Mouse (Mus musculus) forebrain, embryonic 14.5 days (tissue): ENCODE measurements around the gene Nelfb. TPM values are rescaled to one million over a fixed set of nuclear protein-coding genes. Genes with fewer than 3 reads are reported as not detected.

ENCODE experiments used
- ATAC-seq: fragments of 200-750 bp; cut with Nextera tagmentation; 2 replicates; pipeline ENCODE4 v1.8.0; 2017; ENCODE audit warnings: mild to moderate bottlenecking, moderate library complexity
- DNase-seq: peaks from one replicate; pipeline ENCODE4 v3.0.0-alpha.2; 2015; ENCODE audit warnings: low spot score
- H3K27ac ChIP-seq: fragments of 300-500 bp; sonication (generic); 2 replicates; pipeline ENCODE4 v1.5.1; 2014; ENCODE audit warnings: low read depth, mild to moderate bottlenecking, control low read depth, low read length, moderate library complexity
- H3K27me3 ChIP-seq: fragments of 300-500 bp; sonication (generic); replicated peaks from 2 replicates; pipeline ENCODE4 v1.6.1; 2014; ENCODE audit warnings: low read length, control low read depth, mixed read lengths; ENCODE audit not compliant: control insufficient read depth, insufficient read depth
- H3K36me3 ChIP-seq: fragments of 300-500 bp; sonication (generic); 2 replicates; pipeline ENCODE4 v1.6.1; 2014; ENCODE audit warnings: low read length, control low read depth; ENCODE audit not compliant: control insufficient read depth, insufficient read depth
- H3K4me1 ChIP-seq: fragments of 300-500 bp; sonication (generic); 2 replicates; pipeline ENCODE4 v1.6.1; 2014; ENCODE audit warnings: antibody characterized with exemption, low read length, control low read depth; ENCODE audit not compliant: control insufficient read depth, insufficient read depth
- H3K4me2 ChIP-seq: fragments of 300-500 bp; sonication (generic); 2 replicates; pipeline ENCODE4 v1.6.1; 2014; ENCODE audit warnings: mild to moderate bottlenecking, control low read depth, low read length
- H3K4me3 ChIP-seq: fragments of 300-500 bp; sonication (generic); 2 replicates; pipeline ENCODE4 v1.5.1; 2014; ENCODE audit warnings: low read depth, low read length, control low read depth
- H3K9ac ChIP-seq: fragments of 300-500 bp; sonication (generic); 2 replicates; pipeline ENCODE4 v1.6.1; 2014; ENCODE audit warnings: mild to moderate bottlenecking, low read length, control low read depth, moderate library complexity
- H3K9me3 ChIP-seq: fragments of 300-500 bp; sonication (generic); replicated peaks from 2 replicates; pipeline ENCODE4 v1.6.1; 2016; ENCODE audit warnings: low read length, control low read depth, mixed read lengths; ENCODE audit not compliant: control insufficient read depth
- WGBS: fragments of 180-500 bp; shearing (Covaris S2); extraction: QIAGEN DNeasy Blood & Tissue Kit; methylation state at CpG from one replicate; pipeline ENCODE4 v1.1.7; 2014; 5-methylcytosine and 5-hydroxymethylcytosine counted together
- polyA plus RNA-seq: library from polyadenylated mRNA; unstranded; fragments of >200 nt; fragmentation: Nextera tagmentation; extraction: Ambion mirVana; gene quantifications from 2 replicates; pipeline ENCODE4 v1.2.1, GENCODE M21; 2014

The Nelfb gene
- polyA plus RNA-seq, 1 experiment from 2014 or later = 68.8 TPM

- Histone ChIP-seq H3K27me3 (no peaks in the 10 kb centered on the region), H3K27ac (no peak overlapping the region), H3K4me2 (no peak overlapping the region), H3K4me3 (no peak overlapping the region), H3K4me1 (no peaks in the 10 kb centered on the region), H3K9ac (no peak overlapping the region), H3K9me3 (no peaks in the 10 kb centered on the region), H3K36me3 (no peaks in the 10 kb centered on the region)
- no peak for ATAC-seq
- DNase-seq = no peak
- WGBS = 69% methylated on average over 4 of the region's 4 CpGs
Observed at GRCm38 (mm10) chr2:25151280-25151956, 59.9 kb downstream of the Nelfb start.

Other genes with a start within 250 kb of the Nelfb start
- 38.0 and 44.3 TPM in 2 replicates for gene Dph7, start 249.1 kb downstream of the Nelfb start, polyA plus RNA-seq
- gene Mrpl41, start 236.4 kb downstream of the Nelfb start, polyA plus RNA-seq = 178 and 193 TPM in 2 replicates
- gene Pnpla7, start 235.5 kb downstream of the Nelfb start, polyA plus RNA-seq = 2.8 and 4.1 TPM in 2 replicates
- 96.1 and 123 TPM in 2 replicates for gene Nsmf, start 157.1 kb downstream of the Nelfb start, polyA plus RNA-seq
- gene Entpd8, start 131.2 kb downstream of the Nelfb start, polyA plus RNA-seq = not detected in 2 replicates
- gene Noxa1, start 116.3 kb downstream of the Nelfb start, polyA plus RNA-seq = not detected in 2 replicates
- 18.6 and 22.1 TPM in 2 replicates for gene Nrarp, start 30.7 kb downstream of the Nelfb start, polyA plus RNA-seq
- 0.97 and 1.9 TPM in 2 replicates for gene Tor4a, start 14.6 kb downstream of the Nelfb start, polyA plus RNA-seq
- not detected in 2 replicates for gene Stpg3, start 3.1 kb upstream of the Nelfb start, polyA plus RNA-seq
- 1.1 TPM in 1 of 2 replicates, not detected in the other for gene Fam166a, start 7.3 kb upstream of the Nelfb start, polyA plus RNA-seq
- 392 and 409 TPM in 2 replicates for gene Tubb4b, start 13.2 kb upstream of the Nelfb start, polyA plus RNA-seq
- gene Slc34a3, start 22.9 kb upstream of the Nelfb start, polyA plus RNA-seq = 0.10 TPM in 1 of 2 replicates, not detected in the other
- not detected in 2 replicates for gene Rnf224, start 25.3 kb upstream of the Nelfb start, polyA plus RNA-seq
- 67.4 and 98.5 TPM in 2 replicates for gene Rnf208, start 30.8 kb upstream of the Nelfb start, polyA plus RNA-seq
- not detected in 2 replicates for gene Cysrt1, start 31.0 kb upstream of the Nelfb start, polyA plus RNA-seq
- 4.7 and 6.0 TPM in 2 replicates for gene AL732309.1, start 35.4 kb upstream of the Nelfb start, polyA plus RNA-seq
- gene Tmem203, start 44.0 kb upstream of the Nelfb start, polyA plus RNA-seq = 14.7 and 17.4 TPM in 2 replicates
- gene Tprn, start 51.1 kb upstream of the Nelfb start, polyA plus RNA-seq = 6.6 and 9.9 TPM in 2 replicates
- 258 and 281 TPM in 2 replicates for gene Ssna1, start 60.9 kb upstream of the Nelfb start, polyA plus RNA-seq
- gene Anapc2, start 61.0 kb upstream of the Nelfb start, polyA plus RNA-seq = 105 and 123 TPM in 2 replicates
- not detected in 2 replicates for gene Tmem210, start 76.7 kb upstream of the Nelfb start, polyA plus RNA-seq
- gene Lrrc26, start 78.4 kb upstream of the Nelfb start, polyA plus RNA-seq = 0.25 TPM in 1 of 2 replicates, not detected in the other
- 17.0 and 21.1 TPM in 2 replicates for gene Grin1, start 107.7 kb upstream of the Nelfb start, polyA plus RNA-seq
- 69.5 and 87.7 TPM in 2 replicates for gene Man1b1, start 120.8 kb upstream of the Nelfb start, polyA plus RNA-seq
- 21.3 and 21.4 TPM in 2 replicates for gene Dpp7, start 144.9 kb upstream of the Nelfb start, polyA plus RNA-seq
- 5.8 and 7.8 TPM in 2 replicates for gene Uap1l1, start 154.2 kb upstream of the Nelfb start, polyA plus RNA-seq
- gene Sapcd2, start 160.8 kb upstream of the Nelfb start, polyA plus RNA-seq = 27.8 and 28.9 TPM in 2 replicates
- 1.9 and 2.5 TPM in 2 replicates for gene Entpd2, start 184.4 kb upstream of the Nelfb start, polyA plus RNA-seq
- gene Npdc1, start 187.9 kb upstream of the Nelfb start, polyA plus RNA-seq = 263 and 331 TPM in 2 replicates
- 0.21 TPM in 1 of 2 replicates, not detected in the other for gene Fut7, start 211.8 kb upstream of the Nelfb start, polyA plus RNA-seq
- gene Abca2, start 217.2 kb upstream of the Nelfb start, polyA plus RNA-seq = 6.7 and 11.9 TPM in 2 replicates
- 1.1 and 2.2 TPM in 2 replicates for gene Clic3, start 245.3 kb upstream of the Nelfb start, polyA plus RNA-seq
- 93.2 and 101 TPM in 2 replicates for gene Paxx, start 249.6 kb upstream of the Nelfb start, polyA plus RNA-seq